Mouse (Mus musculus) midbrain, embryonic 13.5 days (tissue): ENCODE results near the gene Capn7. TPM values are rescaled to one million over a fixed set of nuclear protein-coding genes. Genes with fewer than 3 reads are reported as not detected.

Experiments used
- ATAC-seq: fragments of 200-750 bp; cut with Nextera tagmentation; 2 replicates; pipeline ENCODE4 v1.8.0; 2017; ENCODE audit warnings: mild to moderate bottlenecking, moderate TSS enrichment, moderate library complexity
- H3K27ac ChIP-seq: fragments of 300-500 bp; sonication (generic); 2 replicates; pipeline ENCODE4 v1.5.1; 2015; ENCODE audit warnings: inconsistent platforms, mild to moderate bottlenecking, moderate library complexity
- H3K27me3 ChIP-seq: fragments of 300-500 bp; sonication (generic); 2 replicates; pipeline ENCODE4 v1.6.1; 2015; ENCODE audit warnings: mild to moderate bottlenecking, inconsistent platforms
- H3K36me3 ChIP-seq: fragments of 300-500 bp; sonication (generic); 2 replicates; pipeline ENCODE4 v1.6.1; 2015; ENCODE audit warnings: mild to moderate bottlenecking, inconsistent platforms
- H3K4me1 ChIP-seq: fragments of 300-500 bp; sonication (generic); replicated peaks from 2 replicates; pipeline ENCODE4 v1.6.1; 2015; ENCODE audit warnings: inconsistent platforms
- H3K4me2 ChIP-seq: fragments of 300-500 bp; sonication (generic); replicated peaks from 2 replicates; pipeline ENCODE4 v1.6.1; 2015; ENCODE audit warnings: moderate library complexity, mild to moderate bottlenecking, inconsistent platforms
- H3K4me3 ChIP-seq: fragments of 300-500 bp; sonication (generic); replicated peaks from 2 replicates; pipeline ENCODE4 v1.5.1; 2015; ENCODE audit warnings: mild to moderate bottlenecking, inconsistent platforms
- H3K9ac ChIP-seq: fragments of 300-500 bp; sonication (generic); replicated peaks from 2 replicates; pipeline ENCODE4 v1.6.1; 2015; ENCODE audit warnings: mild to moderate bottlenecking, inconsistent platforms
- H3K9me3 ChIP-seq: fragments of 300-500 bp; sonication (generic); 2 replicates; pipeline ENCODE4 v1.6.1; 2016; ENCODE audit warnings: mild to moderate bottlenecking, inconsistent platforms
- WGBS: fragments of 180-500 bp; shearing (Covaris S2); methylation state at CpG from one replicate; pipeline ENCODE4 v1.1.7; 2015; 5-methylcytosine and 5-hydroxymethylcytosine counted together
- polyA plus RNA-seq: library from polyadenylated mRNA; unstranded; fragments of >200 nt; fragmentation: Nextera tagmentation; extraction: Ambion mirVana; gene quantifications from 2 replicates; pipeline ENCODE4 v1.2.1, GENCODE M21; 2015

Gene Capn7
- polyA plus RNA-seq, 1 experiment from 2014 or later = 69.7 TPM

- 89% methylated on average over 11 of the region's 11 CpGs for WGBS
These were observed 62.4 kb downstream of the Capn7 start for GRCm38 (mm10) chr14:31398819-31399218.

DNA sequence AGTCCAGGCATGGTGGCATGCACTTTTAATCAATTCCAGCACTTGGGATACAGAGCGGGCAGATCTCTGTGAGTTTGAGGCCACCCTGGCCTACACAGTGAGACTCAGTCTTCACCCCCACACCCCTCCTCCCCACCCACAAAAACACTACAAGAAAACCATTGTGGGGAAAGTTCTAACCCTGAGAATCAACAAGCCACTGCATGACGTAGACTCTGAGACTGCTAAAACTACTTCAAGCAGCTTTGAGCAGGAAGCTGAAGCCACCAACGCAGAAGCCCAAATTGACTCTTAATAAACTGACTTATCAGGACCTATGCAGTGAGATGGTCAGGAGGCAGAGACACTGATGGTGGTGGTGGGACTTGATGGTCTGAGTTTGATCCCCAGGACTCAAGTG lies 62.8 kb downstream of the Capn7 start:
- Histone ChIP-seq H3K36me3 (peaks cover 19% of the 10 kb centered on the region), H3K27ac (no peak overlapping the region)
- 83% methylated on average over 3 of the region's 3 CpGs for WGBS

More at GRCm38 (mm10) chr14:31398819-31399218, 62.4 kb downstream of the Capn7 start:
- no peaks in the 10 kb centered on the region for H3K27me3 ChIP-seq
- no peak overlapping the region for H3K4me2 ChIP-seq
- H3K4me1 ChIP-seq = 0 out of 2 replicates have a peak, but pooled peaks cover 4% of the 10 kb centered on the region
- no peak for ATAC-seq
- no peaks in the 10 kb centered on the region for H3K9me3 ChIP-seq
- H3K9ac ChIP-seq = no peak overlapping the region
- H3K36me3 ChIP-seq = peaks cover 19% of the 10 kb centered on the region
- no peak overlapping the region for H3K27ac ChIP-seq
- no peak overlapping the region for H3K4me3 ChIP-seq

GRCm38 (mm10) chr14:31400246-31400645 lies 63.8 kb downstream of the Capn7 start:
- Histone ChIP-seq H3K36me3 (peaks cover 15% of the 10 kb centered on the region), H3K4me2 (no peak overlapping the region), H3K4me1 (0 out of 2 replicates have a peak, but pooled peaks cover 4% of the 10 kb centered on the region), H3K4me3 (no peak overlapping the region), H3K27me3 (no peaks in the 10 kb centered on the region), H3K27ac (no peak overlapping the region), H3K9me3 (no peaks in the 10 kb centered on the region), H3K9ac (no peak overlapping the region)
- WGBS = 86% methylated on average over 7 of the region's 7 CpGs
- no peak for ATAC-seq

More for the DNA sequence above, 62.8 kb downstream of the Capn7 start:
- no peak for ATAC-seq
- no peaks in the 10 kb centered on the region for H3K9me3 ChIP-seq
- no peak overlapping the region for H3K4me3 ChIP-seq
- no peak overlapping the region for H3K4me2 ChIP-seq
- no peak overlapping the region for H3K9ac ChIP-seq
- 0 out of 2 replicates have a peak, but pooled peaks cover 4% of the 10 kb centered on the region for H3K4me1 ChIP-seq
- H3K27me3 ChIP-seq = no peaks in the 10 kb centered on the region

GRCm38 (mm10) chr14:31400896-31401295 lies 64.5 kb downstream of the Capn7 start:
- Histone ChIP-seq H3K9me3 (no peaks in the 10 kb centered on the region), H3K27me3 (no peaks in the 10 kb centered on the region), H3K27ac (no peak overlapping the region), H3K4me3 (no peak overlapping the region), H3K36me3 (peaks cover 17% of the 10 kb centered on the region), H3K4me1 (0 out of 2 replicates have a peak, but pooled peaks cover 4% of the 10 kb centered on the region), H3K9ac (no peak overlapping the region), H3K4me2 (no peak overlapping the region)
- 93% methylated on average over 11 of the region's 11 CpGs for WGBS
- no peak for ATAC-seq

DNA sequence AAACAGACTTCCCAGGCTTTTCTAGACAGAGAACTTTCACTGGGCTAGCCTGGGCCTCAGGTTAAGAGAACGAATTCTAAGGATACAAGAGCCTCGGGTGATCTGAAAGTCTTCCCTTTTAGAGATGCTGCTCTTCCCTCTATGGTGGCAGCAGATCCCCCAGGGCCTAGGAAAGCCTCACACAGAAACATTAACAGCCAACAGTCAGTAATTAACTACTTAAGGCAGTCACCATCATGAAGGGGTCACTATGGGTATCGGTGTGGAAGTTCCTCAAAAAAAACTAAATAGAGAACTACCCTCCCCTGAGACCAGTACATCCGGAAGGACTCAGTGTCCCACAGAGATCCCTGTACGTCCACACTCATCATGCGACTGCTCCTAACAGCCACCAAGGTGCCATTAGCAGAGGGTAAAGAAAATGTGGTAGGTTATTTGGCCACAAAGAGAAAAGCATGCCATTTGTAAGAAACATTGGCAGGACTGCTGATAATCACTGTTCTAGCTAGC lies 65.5 kb downstream of the Capn7 start:
- H3K4me3 ChIP-seq = no peak overlapping the region
- no peak overlapping the region for H3K9ac ChIP-seq
- H3K27me3 ChIP-seq = no peaks in the 10 kb centered on the region
- peaks cover 26% of the 10 kb centered on the region for H3K36me3 ChIP-seq
- H3K27ac ChIP-seq = no peak overlapping the region
- no peaks in the 10 kb centered on the region for H3K9me3 ChIP-seq
- no peak overlapping the region for H3K4me2 ChIP-seq
- H3K4me1 ChIP-seq = 0 out of 2 replicates have a peak, but pooled peaks cover 4% of the 10 kb centered on the region
- 90% methylated on average over 6 of the region's 6 CpGs for WGBS
- ATAC-seq = no peak

DNA sequence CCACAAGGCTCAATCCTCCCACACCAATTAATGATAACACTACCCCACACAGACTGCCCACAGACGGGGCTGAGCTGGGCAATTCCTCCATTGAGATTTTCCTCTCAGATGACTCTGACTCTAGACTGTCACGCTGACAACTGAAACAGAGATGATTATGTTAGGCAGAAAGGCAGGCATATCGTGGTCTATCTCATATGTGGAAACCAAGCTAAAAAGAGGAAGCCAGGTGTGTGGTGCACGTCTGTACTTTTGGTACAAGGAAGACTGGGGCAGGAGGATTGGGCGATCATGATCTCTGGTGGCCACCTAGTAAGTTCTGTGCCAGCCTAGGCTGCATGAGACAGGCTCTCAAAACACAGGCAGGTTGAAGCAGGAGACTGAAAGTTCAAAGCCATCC lies 66.3 kb downstream of the Capn7 start:
- peaks cover 27% of the 10 kb centered on the region for H3K36me3 ChIP-seq
- H3K4me3 ChIP-seq = no peak overlapping the region
- H3K4me2 ChIP-seq = no peak overlapping the region
- H3K27me3 ChIP-seq = no peaks in the 10 kb centered on the region
- WGBS = 86% methylated on average over 5 of the region's 5 CpGs
- 0 out of 2 replicates have a peak, but pooled peaks cover under 1% of the 10 kb centered on the region for H3K4me1 ChIP-seq
- no peak overlapping the region for H3K27ac ChIP-seq
- ATAC-seq = no peak
- H3K9me3 ChIP-seq = no peaks in the 10 kb centered on the region
- H3K9ac ChIP-seq = no peak overlapping the region

GRCm38 (mm10) chr14:31403556-31403955 lies 67.1 kb downstream of the Capn7 start:
- H3K9ac ChIP-seq = no peak overlapping the region
- H3K4me1 ChIP-seq = no peaks in the 10 kb centered on the region
- no peak overlapping the region for H3K27ac ChIP-seq
- no peaks in the 10 kb centered on the region for H3K9me3 ChIP-seq
- no peak overlapping the region for H3K4me3 ChIP-seq
- ATAC-seq = no peak
- H3K27me3 ChIP-seq = no peaks in the 10 kb centered on the region
- peaks cover 28% of the 10 kb centered on the region for H3K36me3 ChIP-seq
- 89% methylated on average over 9 of the region's 9 CpGs for WGBS
- H3K4me2 ChIP-seq = no peak overlapping the region

DNA sequence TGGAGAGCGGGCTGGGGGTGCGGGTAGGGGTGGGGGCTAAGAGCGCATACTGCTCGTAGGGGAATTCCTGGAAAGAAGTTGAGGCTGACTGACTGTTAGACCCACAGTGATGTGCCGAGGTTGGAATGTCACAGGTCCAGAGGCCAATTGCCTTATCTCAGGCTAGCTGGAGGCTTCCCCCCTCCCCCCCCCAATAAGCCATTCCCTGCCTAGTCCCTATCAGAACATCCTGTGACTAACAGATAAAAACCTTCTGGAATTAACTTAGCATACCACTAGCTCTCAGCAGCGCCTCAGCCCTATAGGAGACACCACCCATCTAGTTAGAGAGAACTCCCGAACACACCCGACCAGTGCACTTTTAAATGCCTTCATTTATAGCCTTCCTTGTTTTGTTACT lies 67.6 kb downstream of the Capn7 start:
- H3K4me2 ChIP-seq = no peak overlapping the region
- no peak overlapping the region for H3K4me3 ChIP-seq
- H3K9me3 ChIP-seq = no peaks in the 10 kb centered on the region
- H3K36me3 ChIP-seq = peaks cover 28% of the 10 kb centered on the region
- 86% methylated on average over 8 of the region's 8 CpGs for WGBS
- no peak overlapping the region for H3K9ac ChIP-seq
- H3K27ac ChIP-seq = no peak overlapping the region
- no peaks in the 10 kb centered on the region for H3K27me3 ChIP-seq
- ATAC-seq = no peak
- H3K4me1 ChIP-seq = no peaks in the 10 kb centered on the region

- no peaks in the 10 kb centered on the region for H3K9me3 ChIP-seq
- no peak overlapping the region for H3K9ac ChIP-seq
- WGBS = 93% methylated on average over 4 of the region's 4 CpGs
- no peak overlapping the region for H3K4me2 ChIP-seq
- H3K36me3 ChIP-seq = peaks cover 28% of the 10 kb centered on the region
- ATAC-seq = no peak
- no peaks in the 10 kb centered on the region for H3K27me3 ChIP-seq
- H3K27ac ChIP-seq = no peak overlapping the region
- H3K4me1 ChIP-seq = no peaks in the 10 kb centered on the region
- H3K4me3 ChIP-seq = no peak overlapping the region
These were observed 68.2 kb downstream of the Capn7 start for GRCm38 (mm10) chr14:31404663-31405062.

GRCm38 (mm10) chr14:31405652-31406051 lies 69.2 kb downstream of the Capn7 start:
- no peaks in the 10 kb centered on the region for H3K9me3 ChIP-seq
- no peak overlapping the region for H3K4me3 ChIP-seq
- H3K27me3 ChIP-seq = no peaks in the 10 kb centered on the region
- no peak overlapping the region for H3K4me2 ChIP-seq
- no peak for ATAC-seq
- H3K4me1 ChIP-seq = no peaks in the 10 kb centered on the region
- no peak overlapping the region for H3K27ac ChIP-seq
- WGBS = 85% methylated on average over 6 of the region's 6 CpGs
- no peak overlapping the region for H3K9ac ChIP-seq
- H3K36me3 ChIP-seq = peaks cover 34% of the 10 kb centered on the region

- Histone ChIP-seq H3K4me1 (no peaks in the 10 kb centered on the region), H3K27ac (no peak overlapping the region), H3K27me3 (no peaks in the 10 kb centered on the region), H3K36me3 (peaks cover 41% of the 10 kb centered on the region), H3K4me2 (no peak overlapping the region), H3K9ac (no peak overlapping the region), H3K4me3 (no peak overlapping the region), H3K9me3 (no peaks in the 10 kb centered on the region)
- ATAC-seq = no peak
- 88% methylated on average over 12 of the region's 12 CpGs for WGBS
These were observed 69.8 kb downstream of the Capn7 start for GRCm38 (mm10) chr14:31406154-31406810.

DNA sequence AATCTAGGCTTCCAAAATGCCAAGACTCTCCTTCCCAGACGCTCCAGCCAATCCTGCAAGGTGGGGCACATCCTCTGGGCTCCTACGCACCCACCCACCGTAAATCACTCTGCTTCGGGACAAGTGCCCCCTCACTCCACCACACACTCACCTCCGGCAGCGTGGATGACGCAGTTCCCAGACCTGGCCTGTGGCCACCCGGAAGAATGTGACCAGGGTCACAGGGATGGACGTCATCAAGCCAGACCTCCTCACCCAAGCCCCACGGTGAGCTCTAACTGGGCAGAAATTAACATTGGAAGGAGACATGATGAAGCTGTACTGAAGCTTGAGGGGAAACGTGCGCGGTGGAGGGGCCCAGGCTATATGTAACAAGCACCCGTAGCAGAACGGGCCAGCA lies 70.8 kb downstream of the Capn7 start:
- ATAC-seq = no peak
- Histone ChIP-seq H3K27me3 (no peaks in the 10 kb centered on the region), H3K4me1 (peaks cover 2% of the 10 kb centered on the region; the same call in 1 of the 2 replicates), H3K9me3 (no peaks in the 10 kb centered on the region), H3K27ac (no peak overlapping the region), H3K9ac (no peak overlapping the region), H3K36me3 (peaks cover 43% of the 10 kb centered on the region), H3K4me3 (no peak overlapping the region), H3K4me2 (no peak overlapping the region)
- WGBS = 90% methylated on average over 15 of the region's 15 CpGs
